ENCODE assay signal across 15 mouse cellular contexts in genomic region chr9:63785492-63785891, GRCm38 (mm10). TPM values are rescaled to one million over a fixed set of nuclear protein-coding genes. Genes with fewer than 3 reads are reported as not detected.
DNase-seq lines count a peak whose midpoint lies in the region; ATAC-seq and TF ChIP-seq lines count a peak whose summit lies in the region.
"Had no signal": no experiment of that assay in that cellular context is flagged by ENCODE, and none has a peak within 500 bp of the region (broad histone marks: within the 10 kb centered on the region; RNA-seq: fewer than 3 reads in every experiment).

No protein-coding gene starts in this region.

- TF ChIP-seq EP300 in liver, embryonic 14.5 days (IDR thresholded peaks at IDR 0.05; ENCODE audit: low read depth): peak; percentile 48; the same call in 1 of the 2 replicates

- no peaks in the 10 kb centered on the region for H3K9me3 ChIP-seq in heart, embryonic 13.5 days
- H3K9me3 ChIP-seq in liver, embryonic 14.5 days (ENCODE audit: control insufficient read depth, low read length): no peaks in the 10 kb centered on the region
- H3K9me3 ChIP-seq: embryonic facial prominence, embryonic 13.5 days; hindbrain, embryonic 15.5 days; limb, embryonic 12.5 days had no signal

- no peak for TF ChIP-seq CTCF in liver, embryonic 14.5 days (IDR thresholded peaks at IDR 0.05; ENCODE audit: low read depth)

- 0 out of 2 replicates have a peak, but pooled peaks have one; percentile 48 for ATAC-seq in heart, embryonic 13.5 days (ENCODE audit: extremely low read depth, insufficient number of reproducible peaks, low FRiP score, low TSS enrichment)
- ATAC-seq in liver, embryonic 14.5 days (ENCODE audit: insufficient read depth): peak; percentile 61

- peaks cover 74% of the 10 kb centered on the region for H3K4me1 ChIP-seq in heart, embryonic 13.5 days
- H3K4me1 ChIP-seq in liver, embryonic 14.5 days (replicated peaks; ENCODE audit: control insufficient read depth in 2 of 2, insufficient read depth in 2 of 2, low read length in 1 of 2): peaks cover 49 to 63% of the 10 kb centered on the region in 2 experiments

- intact Hi-C loops in heart, postnatal 14 days (cut with DNase I): no loop called here
- intact Hi-C loops in left cerebral cortex, postnatal 10 days (cut with DNase I): no loop called here

- no peak overlapping the region for H3K4me2 ChIP-seq in heart, embryonic 13.5 days
- peak overlapping the region; percentile 29 for H3K4me2 ChIP-seq in liver, embryonic 14.5 days (ENCODE audit: low read depth)
- H3K4me2 ChIP-seq: embryonic facial prominence, embryonic 13.5 days; hindbrain, embryonic 15.5 days; limb, embryonic 12.5 days had no signal

- H3K27ac ChIP-seq in heart, embryonic 13.5 days (replicated peaks): no peak overlapping the region
- H3K27ac ChIP-seq in liver, embryonic 14.5 days: peak overlapping the region; percentile 15; the same call in 1 of the 2 replicates
- H3K27ac ChIP-seq: embryonic facial prominence, embryonic 13.5 days; hindbrain, embryonic 15.5 days had no signal

- H3K9ac ChIP-seq in heart, embryonic 13.5 days: no peak overlapping the region
- H3K9ac ChIP-seq in liver, embryonic 14.5 days (replicated peaks): no peak overlapping the region
- H3K9ac ChIP-seq: embryonic facial prominence, embryonic 13.5 days; hindbrain, embryonic 15.5 days; limb, embryonic 12.5 days had no signal

- H3K4me3 ChIP-seq in heart, embryonic 13.5 days: no peak overlapping the region
- no peak overlapping the region for H3K4me3 ChIP-seq in liver, embryonic 14.5 days (ENCODE audit: insufficient read depth in 1 of 2, low read depth in 2 of 2, low read length in 2 of 2)
- H3K4me3 ChIP-seq: embryonic facial prominence, embryonic 13.5 days; hindbrain, embryonic 15.5 days; limb, embryonic 12.5 days had no signal

- H3K27me3 ChIP-seq in heart, embryonic 13.5 days (replicated peaks): no peaks in the 10 kb centered on the region
- H3K27me3 ChIP-seq in liver, embryonic 14.5 days (ENCODE audit: control insufficient read depth, insufficient read depth, low read length): no peaks in the 10 kb centered on the region
- H3K27me3 ChIP-seq: embryonic facial prominence, embryonic 13.5 days; hindbrain, embryonic 15.5 days; limb, embryonic 12.5 days had no signal

- DNase-seq in heart, postnatal 14 days: no peak
- DNase-seq in B cell, adult 2 months: peak; percentile 23 to 31
- DNase-seq in c-Kit-positive CD71-positive TER-119-positive erythroid progenitor cells, embryonic 14.5 days (ENCODE audit: low spot score): peak; percentile 48
- peak in 2 of 3 experiments; percentile 42 to 46 for DNase-seq in liver, embryonic 14.5 days (ENCODE audit: low read depth in 3 of 3, low spot score in 3 of 3)
- no peak for DNase-seq in left cerebral cortex, postnatal 10 days (ENCODE audit: extremely low spot score in 1 of 2, low spot score in 2 of 2)
- no peak for DNase-seq in cerebellum, postnatal 25 days
- DNase-seq in MN1 (ENCODE audit: low spot score): no peak
- DNase-seq: cerebellum, adult 2 months; kidney, postnatal 10 days; lung, postnatal 36 days; thymus, postnatal 14 days had no signal

- 27% methylated on average over 5 of the region's 5 CpGs for WGBS in heart, embryonic 13.5 days
- WGBS in liver, embryonic 14.5 days (ENCODE audit: insufficient replicate concordance): 7% methylated on average over 5 of the region's 5 CpGs

- H3K36me3 ChIP-seq in heart, embryonic 13.5 days: no peaks in the 10 kb centered on the region
- no peaks in the 10 kb centered on the region for H3K36me3 ChIP-seq in liver, embryonic 14.5 days (replicated peaks; ENCODE audit: control insufficient read depth, insufficient read depth, low read depth)
- H3K36me3 ChIP-seq: embryonic facial prominence, embryonic 13.5 days; hindbrain, embryonic 15.5 days; limb, embryonic 12.5 days had no signal

RNA-seq across cellular contexts. Expression of gene Smad3, which starts 27.7 kb away (rescaled TPM):
- 11.3 and 11.9 TPM in 2 replicates for polyA plus RNA-seq in heart, embryonic 13.5 days (2015; fragmentation: Nextera tagmentation; extraction: Ambion mirVana)
- 10 to 100 TPM; 13.2 to 14.8 TPM for total RNA-seq in heart, postnatal 14 days (2021)
- polyA plus RNA-seq in liver, embryonic 14.5 days (2012; rRNA removed): 2.8 and 3.2 TPM in 2 replicates
- 1.7 and 2.2 TPM in 2 replicates for polyA plus RNA-seq in liver, embryonic 14.5 days (2014; fragmentation: Nextera tagmentation; extraction: Ambion mirVana)
- total RNA-seq in left cerebral cortex, postnatal 10 days (2021): 10 to 100 TPM; 15.4 to 15.6 TPM

Comparison
In these comparisons a context has a peak if more than half of its experiments do, and no peak if none do; other contexts are left out.
1. DNase-seq: peak in B cell, adult 2 months (2 of 2), c-Kit-positive CD71-positive TER-119-positive erythroid progenitor cells, embryonic 14.5 days (single experiment) and liver, embryonic 14.5 days (2 of 3); none in heart, postnatal 14 days (0 of 2), left cerebral cortex, postnatal 10 days (0 of 2), cerebellum, postnatal 25 days (0 of 2) and MN1 (single experiment).